Mouse (Mus musculus) neural tube, embryonic 11.5 days (tissue): ENCODE data around the gene Tsn. TPM values are rescaled to one million over a fixed set of nuclear protein-coding genes. Genes with fewer than 3 reads are reported as not detected.

Experiments
- ATAC-seq: fragments of 200-750 bp; cut with Nextera tagmentation; 2 replicates; pipeline ENCODE4 v1.8.0; 2017; ENCODE audit warnings: moderate number of reproducible peaks, mild to moderate bottlenecking, moderate TSS enrichment, moderate library complexity; ENCODE audit not compliant: insufficient read depth, low FRiP score, low TSS enrichment
- DNase-seq: peaks from one replicate; pipeline ENCODE4 v3.0.0-alpha.2; 2015; ENCODE audit warnings: low spot score
- H3K27ac ChIP-seq: fragments of 300-500 bp; sonication (generic); 2 replicates; pipeline ENCODE4 v1.5.1; 2014; ENCODE audit warnings: low read depth, mild to moderate bottlenecking, low read length
- H3K27me3 ChIP-seq: fragments of 300-500 bp; sonication (generic); 2 replicates; pipeline ENCODE4 v1.6.1; 2014; ENCODE audit warnings: mild to moderate bottlenecking, low read length, mixed read lengths; ENCODE audit not compliant: control insufficient read depth, insufficient read depth
- H3K36me3 ChIP-seq: fragments of 300-500 bp; sonication (generic); 2 replicates; pipeline ENCODE4 v1.6.1; 2014; ENCODE audit warnings: mild to moderate bottlenecking, low read length, moderate library complexity, mixed read lengths; ENCODE audit not compliant: control insufficient read depth, insufficient read depth
- H3K4me1 ChIP-seq: fragments of 300-500 bp; sonication (generic); 2 replicates; pipeline ENCODE4 v1.6.1; 2014; ENCODE audit warnings: low read length, mixed read lengths; ENCODE audit not compliant: control insufficient read depth, insufficient read depth
- H3K4me2 ChIP-seq: fragments of 300-500 bp; sonication (generic); 2 replicates; pipeline ENCODE4 v1.6.1; 2014; ENCODE audit warnings: low read depth, mild to moderate bottlenecking, moderate library complexity
- H3K4me3 ChIP-seq: fragments of 300-500 bp; sonication (generic); 2 replicates; pipeline ENCODE4 v1.5.1; 2014; ENCODE audit warnings: low read depth, low read length
- H3K9ac ChIP-seq: fragments of 300-500 bp; sonication (generic); 2 replicates; pipeline ENCODE4 v1.6.1; 2014; ENCODE audit warnings: mild to moderate bottlenecking, low read length
- H3K9me3 ChIP-seq: fragments of 300-500 bp; sonication (generic); 2 replicates; pipeline ENCODE4 v1.6.1; 2016; ENCODE audit warnings: low read length; ENCODE audit not compliant: control insufficient read depth
- WGBS: fragments of 180-500 bp; shearing (Covaris S2); extraction: QIAGEN DNeasy Blood & Tissue Kit; methylation state at CpG from one replicate; pipeline ENCODE4 v1.1.7; 2014; 5-methylcytosine and 5-hydroxymethylcytosine counted together
- polyA plus RNA-seq: library from polyadenylated mRNA; unstranded; fragments of >200 nt; fragmentation: Nextera tagmentation; extraction: Ambion mirVana; gene quantifications from 2 replicates; pipeline ENCODE4 v1.2.1, GENCODE M21; 2014

Tsn gene
- polyA plus RNA-seq, 1 experiment from 2014 or later: 382 TPM

DNA sequence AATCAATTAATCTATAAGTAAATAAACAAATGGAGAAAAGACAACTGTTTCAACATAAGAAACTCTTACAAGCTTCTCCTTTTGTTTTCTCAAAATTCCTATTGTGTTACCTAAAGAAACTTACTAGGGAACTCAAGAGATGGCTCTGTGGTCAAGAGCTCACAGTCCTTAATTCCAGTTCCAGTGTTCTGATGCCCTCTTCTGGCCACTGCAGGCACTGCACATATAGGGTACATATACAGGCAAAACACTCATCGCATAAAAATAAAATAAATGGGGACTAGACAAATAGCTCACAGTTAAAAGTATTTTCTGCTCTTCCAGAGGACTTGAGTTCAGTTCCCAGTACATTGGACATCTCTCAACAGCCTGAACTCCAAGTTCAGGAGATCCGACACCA lies 9.2 kb upstream of the Tsn start:
- no peaks in the 10 kb centered on the region for H3K27me3 ChIP-seq

DNA sequence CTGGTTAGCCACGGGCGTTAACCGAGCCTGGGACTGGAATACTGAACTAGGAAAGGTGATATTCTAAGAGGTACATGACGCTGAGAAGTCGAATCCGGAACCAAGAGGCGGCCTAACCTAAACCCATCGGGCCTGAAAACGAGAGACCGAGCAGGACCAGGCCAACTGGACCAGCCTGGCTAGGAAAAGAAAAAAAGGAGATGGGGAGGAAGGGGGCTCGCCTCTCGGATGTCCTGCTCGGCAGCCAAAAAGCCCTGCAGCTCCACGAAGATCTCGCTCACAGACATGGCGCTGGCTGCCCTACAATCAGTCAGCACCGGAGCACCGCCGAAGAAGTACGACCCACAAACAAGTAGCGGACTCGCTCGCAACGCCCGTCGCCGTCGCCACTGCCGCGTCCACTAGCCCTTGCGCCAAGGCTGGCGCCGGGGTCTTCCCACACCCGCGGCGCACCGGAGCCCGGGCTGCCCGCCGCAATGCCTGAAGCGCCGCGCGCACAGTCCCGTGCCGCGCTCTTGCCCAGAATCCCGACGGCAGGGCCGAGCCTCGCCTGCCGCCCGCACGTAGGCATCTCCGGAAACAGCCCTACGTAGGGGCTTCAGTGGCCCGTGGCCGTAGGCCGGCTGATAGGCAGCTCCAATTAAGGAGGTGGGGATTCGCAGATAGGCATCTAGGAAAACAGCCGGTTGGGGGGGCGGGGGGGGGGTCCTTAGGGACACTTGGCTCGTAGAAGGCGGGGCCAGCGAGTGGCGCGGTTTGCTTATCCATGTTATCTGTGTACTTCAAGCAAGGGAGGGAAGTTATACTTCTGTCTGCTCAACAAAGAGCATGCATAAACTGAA lies 538 bp downstream of the Tsn start:
- no peaks in the 10 kb centered on the region for H3K27me3 ChIP-seq
- H3K36me3 ChIP-seq: 0 out of 2 replicates have a peak, but pooled peaks cover 2% of the 10 kb centered on the region
- no peaks in the 10 kb centered on the region for H3K9me3 ChIP-seq
- peak overlapping the region; percentile 82 for H3K9ac ChIP-seq
- peak; percentile 99 for ATAC-seq
- peak overlapping the region; percentile 52 for H3K4me2 ChIP-seq
- H3K4me1 ChIP-seq: peaks cover 6% of the 10 kb centered on the region; the same call in 1 of the 2 replicates
- peak overlapping the region; percentile 60 for H3K27ac ChIP-seq
- peak overlapping the region; percentile 70 for H3K4me3 ChIP-seq
- 0% methylated on average over 66 of the region's 67 CpGs for WGBS
- DNase-seq: peak; percentile 95

More for the DNA sequence above, 9.2 kb upstream of the Tsn start:
- DNase-seq: peak; percentile 21
- H3K9me3 ChIP-seq: no peaks in the 10 kb centered on the region
- peaks cover 6% of the 10 kb centered on the region; the same call in 1 of the 2 replicates for H3K4me1 ChIP-seq
- ATAC-seq: 0 out of 2 replicates have a peak, but pooled peaks have one; percentile 4
- no peak overlapping the region for H3K4me2 ChIP-seq
- no peak overlapping the region for H3K4me3 ChIP-seq
- WGBS: 66% methylated on average over 2 of the region's 2 CpGs
- H3K36me3 ChIP-seq: peaks cover 3% of the 10 kb centered on the region; the same call in 1 of the 2 replicates
- H3K9ac ChIP-seq: no peak overlapping the region
- H3K27ac ChIP-seq: no peak overlapping the region

DNA sequence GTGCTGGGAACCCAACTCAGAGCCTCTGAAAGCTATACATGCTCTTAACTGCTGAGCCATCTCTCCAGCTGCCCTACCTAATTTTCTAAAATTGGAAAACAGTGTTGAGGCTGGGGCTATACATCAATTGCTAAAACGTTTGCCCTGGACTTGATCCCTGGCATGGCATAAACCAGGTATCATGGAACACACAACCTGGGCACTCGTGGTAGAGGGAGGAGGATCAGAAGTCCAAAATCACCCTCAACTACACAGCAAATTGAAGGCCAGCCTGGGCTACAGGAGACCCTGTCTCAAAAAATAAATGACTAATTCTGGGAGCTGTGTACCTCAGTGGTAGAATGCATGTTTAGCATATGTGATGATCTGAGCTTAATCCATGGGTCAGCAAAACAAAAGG lies 13.8 kb downstream of the Tsn start:
- Histone ChIP-seq H3K4me3 (no peak overlapping the region), H3K9ac (no peak overlapping the region), H3K36me3 (peaks cover 6% of the 10 kb centered on the region), H3K4me2 (no peak overlapping the region), H3K27me3 (no peaks in the 10 kb centered on the region), H3K4me1 (no peaks in the 10 kb centered on the region), H3K27ac (no peak overlapping the region), H3K9me3 (no peaks in the 10 kb centered on the region)
- DNase-seq (no peak), ATAC-seq (no peak)
- WGBS: 90% methylated on average over 2 of the region's 2 CpGs

DNA sequence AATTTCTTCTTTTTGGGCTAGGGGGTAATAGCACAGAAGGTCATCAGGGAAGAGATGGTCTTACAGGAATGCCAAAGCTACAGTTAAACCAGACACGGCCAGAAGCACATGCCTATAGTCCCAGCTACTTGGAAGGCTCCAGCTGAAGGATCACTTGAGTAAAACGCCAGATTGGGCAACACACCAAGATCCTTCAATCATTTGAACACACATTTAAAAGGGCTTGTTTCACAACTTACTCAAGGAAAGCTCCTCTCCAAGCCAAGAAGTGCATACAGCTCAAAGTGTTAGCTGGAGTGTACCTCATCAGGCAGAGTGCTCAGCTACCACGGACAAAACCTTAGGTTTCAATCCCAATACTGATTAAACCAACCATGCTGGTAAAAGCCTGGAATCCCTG lies 14.9 kb downstream of the Tsn start:
- Histone ChIP-seq H3K36me3 (peaks cover 6% of the 10 kb centered on the region), H3K9ac (no peak overlapping the region), H3K4me2 (no peak overlapping the region), H3K27ac (no peak overlapping the region), H3K9me3 (no peaks in the 10 kb centered on the region), H3K4me1 (no peaks in the 10 kb centered on the region), H3K4me3 (no peak overlapping the region), H3K27me3 (no peaks in the 10 kb centered on the region)
- ATAC-seq (no peak), DNase-seq (no peak)
- 89% methylated on average over 3 of the region's 3 CpGs for WGBS

DNA sequence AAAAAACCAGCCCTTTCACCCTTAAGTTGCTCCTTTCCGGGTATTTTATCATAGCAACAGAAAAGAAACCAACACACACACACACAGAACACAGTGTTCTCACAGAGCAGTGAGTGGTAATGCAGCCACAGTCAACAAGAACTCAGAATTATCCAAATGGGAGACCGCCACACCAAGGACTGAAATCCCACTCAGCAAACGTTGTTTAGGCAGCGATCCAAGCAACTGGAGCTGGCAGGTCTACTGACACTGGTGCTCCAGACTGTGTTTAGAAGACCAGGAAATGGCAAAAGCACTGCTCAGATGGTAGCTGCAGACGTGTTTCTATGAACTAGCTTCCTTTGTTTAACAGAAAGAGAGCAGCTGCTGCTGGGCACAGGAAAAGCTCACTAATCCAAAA lies 16.7 kb downstream of the Tsn start:
- Histone ChIP-seq H3K36me3 (peaks cover 4% of the 10 kb centered on the region), H3K9me3 (no peaks in the 10 kb centered on the region), H3K27me3 (no peaks in the 10 kb centered on the region), H3K9ac (no peak overlapping the region), H3K4me1 (no peaks in the 10 kb centered on the region), H3K27ac (no peak overlapping the region), H3K4me3 (no peak overlapping the region), H3K4me2 (no peak overlapping the region)
- DNase-seq (no peak), ATAC-seq (no peak)
- 81% methylated on average over 5 of the region's 5 CpGs for WGBS

DNA sequence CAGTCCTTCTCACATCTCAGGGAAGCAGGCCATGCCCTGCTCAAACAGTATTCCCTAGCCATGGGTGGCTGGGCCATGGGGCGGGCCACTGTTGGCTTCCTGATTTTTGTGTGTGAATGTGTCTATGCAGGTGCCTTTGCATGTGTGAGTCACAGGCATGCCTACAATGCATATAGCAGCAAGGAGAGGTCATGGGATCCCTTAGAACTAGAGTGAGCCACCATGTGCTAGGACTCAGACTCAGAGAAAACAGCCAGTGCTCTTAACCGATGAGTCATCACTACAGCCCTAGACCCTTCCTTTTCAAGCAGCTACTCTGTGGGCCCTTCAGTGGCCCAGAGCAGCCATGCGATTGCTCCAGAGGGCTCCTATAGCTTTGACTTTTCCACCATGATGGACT lies 17.3 kb downstream of the Tsn start:
- Histone ChIP-seq H3K27me3 (no peaks in the 10 kb centered on the region), H3K36me3 (peaks cover 3% of the 10 kb centered on the region), H3K9me3 (no peaks in the 10 kb centered on the region), H3K4me1 (no peaks in the 10 kb centered on the region), H3K4me3 (no peak overlapping the region), H3K4me2 (no peak overlapping the region), H3K9ac (no peak overlapping the region), H3K27ac (no peak overlapping the region)
- ATAC-seq: no peak
- DNase-seq: no peak
- WGBS: 96% methylated on average over 3 of the region's 3 CpGs

DNA sequence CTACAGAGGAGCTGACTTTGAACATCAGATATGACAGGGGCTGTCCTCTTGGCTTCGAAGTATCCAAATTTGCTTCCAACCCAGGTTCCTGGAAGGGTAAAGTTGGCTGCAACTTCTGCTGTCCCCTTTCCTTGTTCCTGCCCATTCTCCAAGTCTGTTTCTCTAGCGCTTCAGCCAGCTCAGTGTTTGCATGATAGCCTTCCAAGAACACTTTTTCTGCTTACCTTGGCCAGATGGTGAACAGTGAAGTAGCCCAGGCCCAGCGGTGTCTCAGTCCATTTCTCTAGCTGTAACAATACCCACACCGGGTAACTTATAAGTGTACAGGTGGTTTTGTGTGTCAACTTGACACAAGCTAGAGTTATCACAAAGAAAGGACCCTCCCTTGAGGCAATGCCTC lies 19.2 kb downstream of the Tsn start:
- 85% methylated on average over 4 of the region's 4 CpGs for WGBS
- Histone ChIP-seq H3K4me1 (no peaks in the 10 kb centered on the region), H3K27me3 (no peaks in the 10 kb centered on the region), H3K36me3 (peaks cover 2% of the 10 kb centered on the region), H3K27ac (no peak overlapping the region), H3K9me3 (no peaks in the 10 kb centered on the region), H3K4me3 (no peak overlapping the region), H3K9ac (no peak overlapping the region), H3K4me2 (no peak overlapping the region)
- no peak for ATAC-seq
- DNase-seq: no peak

DNA sequence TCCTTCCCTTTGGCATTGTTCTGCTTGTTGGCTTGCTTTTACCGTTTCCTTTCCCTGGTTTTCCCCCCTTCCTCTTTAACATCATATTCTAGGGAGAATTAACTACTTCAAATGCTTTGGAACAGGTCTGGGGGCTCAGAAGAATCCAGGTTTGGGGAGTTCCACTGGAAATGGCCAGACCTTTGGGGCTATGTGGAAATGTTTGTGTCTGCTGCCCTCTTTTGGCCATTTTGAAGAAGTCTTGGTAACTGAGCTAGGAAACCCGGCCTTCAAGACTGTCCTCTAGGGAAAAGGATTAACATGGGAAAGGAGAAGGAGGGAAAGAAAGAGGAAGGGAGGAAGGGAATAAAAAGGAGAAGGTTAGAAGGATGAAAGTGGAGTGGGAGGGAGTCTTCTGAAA lies 36.4 kb downstream of the Tsn start:
- no peak overlapping the region for H3K4me3 ChIP-seq
- no peak overlapping the region for H3K4me2 ChIP-seq
- WGBS: 21% methylated on average over 2 of the region's 2 CpGs
- H3K9me3 ChIP-seq: no peaks in the 10 kb centered on the region
- H3K9ac ChIP-seq: no peak overlapping the region
- H3K4me1 ChIP-seq: no peaks in the 10 kb centered on the region
- no peak for ATAC-seq
- H3K27me3 ChIP-seq: no peaks in the 10 kb centered on the region
- H3K27ac ChIP-seq: no peak overlapping the region
- no peaks in the 10 kb centered on the region for H3K36me3 ChIP-seq
- peak; percentile 32 for DNase-seq

DNA sequence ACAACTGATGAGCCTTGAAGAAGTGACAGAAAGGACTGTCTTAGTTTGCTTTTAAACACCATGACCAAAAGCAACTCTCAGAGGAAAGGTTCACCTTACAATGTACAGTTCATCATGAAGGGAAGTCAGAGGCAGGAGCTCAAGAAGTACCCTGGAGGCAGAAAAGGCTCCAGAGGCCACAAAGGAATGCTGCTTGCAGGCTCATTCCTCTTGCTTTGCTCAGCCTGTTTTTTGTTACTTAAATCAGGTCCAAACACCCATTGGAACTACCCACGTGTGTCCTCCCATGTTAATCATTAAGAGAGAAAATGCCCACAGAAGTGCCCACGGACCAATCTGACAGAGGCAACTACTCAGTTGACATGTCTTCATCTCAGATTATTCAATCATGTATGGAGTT lies 59.6 kb downstream of the Tsn start:
- Histone ChIP-seq H3K27ac (no peak overlapping the region), H3K36me3 (no peaks in the 10 kb centered on the region), H3K9me3 (no peaks in the 10 kb centered on the region), H3K9ac (no peak overlapping the region), H3K4me3 (no peak overlapping the region), H3K4me2 (no peak overlapping the region), H3K27me3 (no peaks in the 10 kb centered on the region), H3K4me1 (no peaks in the 10 kb centered on the region)
- 60% methylated on average over 2 of the region's 2 CpGs for WGBS
- ATAC-seq: no peak
- DNase-seq: no peak
